Mouse (Mus musculus) midbrain, embryonic 13.5 days (tissue): ENCODE measurements at regions not wholly inside any gene's neighbourhood (a gene's known extent, or its start where the extent isn't known, plus 50 kb on each side); places are given as distances from the start of the nearest gene placed in this dataset.

Source experiments
- ATAC-seq: fragments of 200-750 bp; cut with Nextera tagmentation; 2 replicates; pipeline ENCODE4 v1.8.0; 2017; ENCODE audit warnings: mild to moderate bottlenecking, moderate TSS enrichment, moderate library complexity
- H3K27ac ChIP-seq: fragments of 300-500 bp; sonication (generic); 2 replicates; pipeline ENCODE4 v1.5.1; 2015; ENCODE audit warnings: inconsistent platforms, mild to moderate bottlenecking, moderate library complexity
- H3K27me3 ChIP-seq: fragments of 300-500 bp; sonication (generic); 2 replicates; pipeline ENCODE4 v1.6.1; 2015; ENCODE audit warnings: mild to moderate bottlenecking, inconsistent platforms
- H3K36me3 ChIP-seq: fragments of 300-500 bp; sonication (generic); 2 replicates; pipeline ENCODE4 v1.6.1; 2015; ENCODE audit warnings: mild to moderate bottlenecking, inconsistent platforms
- H3K4me1 ChIP-seq: fragments of 300-500 bp; sonication (generic); replicated peaks from 2 replicates; pipeline ENCODE4 v1.6.1; 2015; ENCODE audit warnings: inconsistent platforms
- H3K4me2 ChIP-seq: fragments of 300-500 bp; sonication (generic); replicated peaks from 2 replicates; pipeline ENCODE4 v1.6.1; 2015; ENCODE audit warnings: moderate library complexity, mild to moderate bottlenecking, inconsistent platforms
- H3K4me3 ChIP-seq: fragments of 300-500 bp; sonication (generic); replicated peaks from 2 replicates; pipeline ENCODE4 v1.5.1; 2015; ENCODE audit warnings: mild to moderate bottlenecking, inconsistent platforms
- H3K9ac ChIP-seq: fragments of 300-500 bp; sonication (generic); replicated peaks from 2 replicates; pipeline ENCODE4 v1.6.1; 2015; ENCODE audit warnings: mild to moderate bottlenecking, inconsistent platforms
- H3K9me3 ChIP-seq: fragments of 300-500 bp; sonication (generic); 2 replicates; pipeline ENCODE4 v1.6.1; 2016; ENCODE audit warnings: mild to moderate bottlenecking, inconsistent platforms
- WGBS: fragments of 180-500 bp; shearing (Covaris S2); methylation state at CpG from one replicate; pipeline ENCODE4 v1.1.7; 2015; 5-methylcytosine and 5-hydroxymethylcytosine counted together

DNA sequence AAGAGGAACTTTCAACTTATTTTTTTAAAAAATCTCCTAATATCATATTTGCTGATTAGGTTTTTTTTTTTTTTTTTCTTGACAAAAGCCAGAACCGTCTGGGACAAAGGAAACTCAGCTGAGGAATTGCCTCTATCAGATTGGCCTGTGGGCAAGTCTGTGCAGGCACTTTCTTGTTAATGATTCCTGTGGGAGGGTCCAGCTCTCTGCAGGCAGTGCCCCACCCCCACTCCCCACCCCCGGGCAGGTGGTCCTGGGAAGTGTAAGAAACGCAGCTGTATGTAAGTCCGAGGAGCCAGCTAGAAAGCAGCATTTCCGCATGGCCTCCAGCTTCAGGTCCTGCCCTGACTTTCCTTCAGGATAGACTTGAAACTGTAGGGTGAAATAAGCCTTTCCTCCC is 377.7 kb downstream of the Sox2 start:
- Histone ChIP-seq H3K27ac (no peak overlapping the region), H3K9ac (no peak overlapping the region), H3K4me3 (no peak overlapping the region), H3K4me2 (no peak overlapping the region), H3K27me3 (no peaks in the 10 kb centered on the region), H3K9me3 (no peaks in the 10 kb centered on the region), H3K4me1 (peaks cover 4% of the 10 kb centered on the region; the same call in 1 of the 2 replicates), H3K36me3 (no peaks in the 10 kb centered on the region)
- 12% methylated on average over 5 of the region's 5 CpGs for WGBS
- ATAC-seq: peak; percentile 30; the same call in 1 of the 2 replicates

DNA sequence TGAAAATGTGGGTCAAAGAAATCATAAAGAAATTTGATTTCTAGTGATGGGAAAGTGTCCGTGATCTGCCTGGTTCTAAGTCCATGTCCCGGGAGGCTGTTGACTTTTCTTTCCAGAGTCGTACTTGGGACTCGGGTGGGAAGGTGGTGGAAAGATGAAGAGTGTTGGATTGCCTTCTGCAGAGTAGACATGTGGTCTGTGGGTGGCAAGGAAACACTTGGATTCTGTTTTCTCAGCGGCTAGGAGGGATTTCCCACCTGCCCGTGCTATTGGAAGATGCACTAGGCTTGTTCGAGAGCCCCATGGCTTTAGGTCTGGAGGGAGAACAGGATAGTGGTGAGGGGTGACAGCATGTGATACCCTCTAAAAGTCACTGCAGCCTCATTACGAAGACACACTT is 379.7 kb downstream of the Sox2 start:
- no peaks in the 10 kb centered on the region for H3K36me3 ChIP-seq
- WGBS: 91% methylated on average over 8 of the region's 8 CpGs
- peaks cover 4% of the 10 kb centered on the region; the same call in 1 of the 2 replicates for H3K4me1 ChIP-seq
- H3K4me2 ChIP-seq: no peak overlapping the region
- no peaks in the 10 kb centered on the region for H3K27me3 ChIP-seq
- H3K9me3 ChIP-seq: no peaks in the 10 kb centered on the region
- H3K4me3 ChIP-seq: no peak overlapping the region
- no peak overlapping the region for H3K9ac ChIP-seq
- H3K27ac ChIP-seq: no peak overlapping the region
- no peak for ATAC-seq

DNA sequence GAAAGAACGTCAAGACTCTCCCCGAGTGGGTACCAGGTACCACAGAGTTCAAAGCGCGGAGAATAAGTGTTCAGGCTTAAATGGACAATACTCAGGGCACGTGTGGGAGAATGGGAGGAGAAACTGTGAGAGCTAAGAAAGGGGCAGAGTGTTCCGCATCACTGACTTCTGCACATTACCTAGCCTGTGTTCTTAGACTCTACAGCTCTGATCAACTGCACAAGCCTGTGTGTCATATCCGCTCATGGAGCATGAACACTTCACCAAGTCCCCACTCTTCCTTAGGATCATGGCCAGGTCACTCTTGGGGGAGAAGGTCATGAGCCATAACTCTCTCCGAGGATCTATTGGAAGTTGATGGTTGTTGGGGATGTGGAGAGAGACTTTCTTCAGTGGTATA is 383.4 kb downstream of the Sox2 start:
- no peak overlapping the region for H3K9ac ChIP-seq
- H3K4me3 ChIP-seq: no peak overlapping the region
- H3K36me3 ChIP-seq: no peaks in the 10 kb centered on the region
- no peaks in the 10 kb centered on the region for H3K4me1 ChIP-seq
- no peaks in the 10 kb centered on the region for H3K27me3 ChIP-seq
- H3K9me3 ChIP-seq: no peaks in the 10 kb centered on the region
- no peak overlapping the region for H3K27ac ChIP-seq
- ATAC-seq: no peak
- WGBS: 71% methylated on average over 8 of the region's 8 CpGs
- H3K4me2 ChIP-seq: no peak overlapping the region

DNA sequence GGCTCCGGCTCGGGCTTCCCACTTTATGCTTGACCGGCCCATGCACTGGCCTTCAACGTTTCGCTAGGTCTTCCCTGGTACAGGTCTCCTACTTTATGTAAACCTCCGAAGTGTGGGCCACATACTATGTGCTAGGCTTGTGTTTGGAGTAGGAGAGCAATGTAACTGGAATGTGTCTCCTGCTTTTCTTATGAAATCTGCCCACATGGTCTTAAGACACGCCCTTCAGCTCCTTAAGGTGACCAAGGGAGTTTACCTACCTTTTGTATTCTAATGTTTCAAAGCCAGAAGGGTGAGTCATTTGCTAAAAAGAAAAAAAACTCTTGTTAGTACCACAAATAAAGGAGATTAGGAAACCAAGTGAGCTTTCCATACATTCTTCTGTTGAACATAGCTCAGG is 385.0 kb downstream of the Sox2 start:
- Histone ChIP-seq H3K36me3 (no peaks in the 10 kb centered on the region), H3K27me3 (no peaks in the 10 kb centered on the region), H3K4me3 (no peak overlapping the region), H3K4me2 (no peak overlapping the region), H3K9ac (no peak overlapping the region), H3K9me3 (no peaks in the 10 kb centered on the region), H3K4me1 (no peaks in the 10 kb centered on the region), H3K27ac (no peak overlapping the region)
- WGBS: 80% methylated on average over 7 of the region's 7 CpGs
- ATAC-seq: no peak

DNA sequence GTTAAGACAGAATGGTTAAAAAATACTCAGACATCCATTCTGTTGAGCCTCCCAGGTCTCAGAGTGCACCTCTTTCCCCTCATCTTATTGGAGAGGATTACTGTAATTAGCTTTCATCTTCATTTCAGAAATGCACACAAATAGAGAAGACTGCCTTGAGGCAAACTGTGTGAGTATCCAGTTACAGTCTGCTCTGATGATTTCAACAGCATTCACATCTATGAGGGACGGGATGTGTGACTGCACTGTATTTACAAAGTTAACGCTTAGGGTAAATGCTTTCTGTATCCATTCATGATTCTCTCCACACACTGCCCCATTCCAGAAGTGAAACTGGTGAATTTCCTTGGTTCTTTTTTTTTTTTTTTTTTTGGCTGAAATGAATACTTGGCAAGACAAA is 393.5 kb downstream of the Sox2 start:
- Histone ChIP-seq H3K4me3 (no peak overlapping the region), H3K9me3 (no peaks in the 10 kb centered on the region), H3K36me3 (no peaks in the 10 kb centered on the region), H3K4me1 (no peaks in the 10 kb centered on the region), H3K4me2 (no peak overlapping the region), H3K9ac (no peak overlapping the region), H3K27me3 (no peaks in the 10 kb centered on the region), H3K27ac (no peak overlapping the region)
- 76% methylated on average over 2 of the region's 2 CpGs for WGBS
- no peak for ATAC-seq

DNA sequence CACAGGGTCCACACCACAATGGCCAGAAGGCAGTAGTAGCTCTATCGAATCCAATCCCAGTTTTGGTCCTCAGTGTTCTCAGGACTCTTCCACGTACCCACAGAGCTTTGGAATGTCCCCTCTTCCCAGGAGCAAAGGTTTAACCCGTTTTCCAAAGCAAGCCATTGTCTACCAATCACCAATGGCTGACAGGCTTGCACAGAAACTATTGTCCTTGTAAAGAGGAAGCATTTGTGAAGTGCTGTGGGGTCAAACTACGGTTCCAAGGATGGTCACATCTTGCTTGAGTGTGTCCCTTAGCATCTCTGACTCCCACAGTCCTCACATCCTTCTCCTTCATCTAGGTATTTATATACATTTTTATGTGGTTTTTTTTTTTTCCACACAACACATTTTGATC is 409.2 kb downstream of the Sox2 start:
- 14% methylated on average over 4 of the region's 4 CpGs for WGBS
- H3K27me3 ChIP-seq: no peaks in the 10 kb centered on the region
- H3K9me3 ChIP-seq: no peaks in the 10 kb centered on the region
- H3K4me1 ChIP-seq: peaks cover 18% of the 10 kb centered on the region
- H3K9ac ChIP-seq: no peak overlapping the region
- H3K27ac ChIP-seq: no peak overlapping the region
- ATAC-seq: no peak
- H3K4me2 ChIP-seq: no peak overlapping the region
- no peaks in the 10 kb centered on the region for H3K36me3 ChIP-seq
- H3K4me3 ChIP-seq: no peak overlapping the region

DNA sequence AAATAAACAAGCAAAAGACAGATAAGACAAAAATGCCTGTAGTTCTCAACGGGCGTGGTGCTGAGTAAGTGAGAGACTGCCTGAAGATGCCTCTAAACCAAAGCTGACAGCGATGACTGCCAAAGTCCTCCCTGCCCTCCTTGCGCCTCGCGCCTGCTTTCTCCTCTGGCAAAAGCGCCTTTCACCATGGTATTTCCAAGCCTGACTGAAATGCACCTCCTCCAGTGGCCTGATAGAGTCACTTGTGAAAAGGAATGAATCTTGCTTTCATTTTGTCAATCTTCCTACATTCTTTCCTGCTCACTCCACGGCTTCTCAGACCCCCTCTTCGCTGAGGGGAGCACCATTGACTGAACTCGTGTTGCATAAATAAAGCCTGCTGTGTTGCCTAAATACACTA is 409.8 kb downstream of the Sox2 start:
- Histone ChIP-seq H3K36me3 (no peaks in the 10 kb centered on the region), H3K27ac (0 out of 2 replicates have a peak overlapping the region, but pooled peaks have one; percentile 20), H3K4me3 (no peak overlapping the region), H3K4me2 (peak overlapping the region; percentile 21; the same call in 1 of the 2 replicates), H3K27me3 (no peaks in the 10 kb centered on the region), H3K9ac (no peak overlapping the region), H3K9me3 (no peaks in the 10 kb centered on the region), H3K4me1 (peaks cover 18% of the 10 kb centered on the region)
- WGBS: 14% methylated on average over 10 of the region's 10 CpGs
- no peak for ATAC-seq

DNA sequence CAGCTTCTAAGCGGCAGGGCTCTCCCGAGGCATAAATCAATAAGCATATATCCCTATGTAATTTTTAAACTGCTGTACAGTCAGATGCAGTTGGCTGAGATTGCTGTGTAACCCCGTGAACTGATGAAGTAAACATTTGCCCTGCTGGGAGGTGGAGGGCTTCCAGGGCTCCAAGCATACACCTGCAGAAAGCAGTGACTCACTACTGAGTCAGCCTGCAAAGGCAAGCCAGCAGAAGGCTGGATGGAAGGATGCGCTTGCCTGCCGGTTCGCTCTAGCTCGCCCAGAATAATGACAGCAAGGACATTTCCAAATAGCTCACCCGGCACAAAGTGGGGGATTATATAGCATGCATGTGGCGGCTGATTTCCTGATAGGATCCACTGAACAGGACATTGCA is 416.6 kb downstream of the Sox2 start:
- Histone ChIP-seq H3K27me3 (no peaks in the 10 kb centered on the region), H3K4me1 (0 out of 2 replicates have a peak, but pooled peaks cover 5% of the 10 kb centered on the region), H3K9ac (no peak overlapping the region), H3K36me3 (no peaks in the 10 kb centered on the region), H3K27ac (no peak overlapping the region), H3K4me2 (no peak overlapping the region), H3K9me3 (no peaks in the 10 kb centered on the region), H3K4me3 (no peak overlapping the region)
- 0 out of 2 replicates have a peak, but pooled peaks have one; percentile 43 for ATAC-seq
- 38% methylated on average over 9 of the region's 9 CpGs for WGBS

DNA sequence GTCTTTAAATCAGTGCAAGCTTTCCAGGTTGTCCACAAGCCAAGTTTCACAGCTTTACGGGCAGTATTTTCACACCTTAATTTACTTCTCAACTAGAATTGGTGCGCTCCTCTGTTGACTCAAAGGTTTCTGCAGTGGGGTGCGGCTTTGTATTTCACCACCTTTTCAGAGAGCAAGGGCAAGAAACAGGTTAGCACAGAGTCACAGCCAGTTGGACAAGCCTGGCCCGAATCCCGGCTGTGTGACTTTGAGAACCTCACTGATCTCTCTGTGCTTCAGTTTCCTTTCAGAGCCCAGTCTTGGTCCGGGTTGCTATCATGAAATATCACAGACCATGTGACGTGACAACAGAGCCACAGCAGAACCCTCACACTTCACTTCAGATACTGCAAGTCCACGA is 418.4 kb downstream of the Sox2 start:
- ATAC-seq: no peak
- Histone ChIP-seq H3K9ac (no peak overlapping the region), H3K27ac (no peak overlapping the region), H3K4me3 (no peak overlapping the region), H3K4me2 (no peak overlapping the region), H3K27me3 (no peaks in the 10 kb centered on the region), H3K36me3 (no peaks in the 10 kb centered on the region), H3K4me1 (0 out of 2 replicates have a peak, but pooled peaks cover 5% of the 10 kb centered on the region), H3K9me3 (no peaks in the 10 kb centered on the region)
- WGBS: 97% methylated on average over 8 of the region's 8 CpGs

DNA sequence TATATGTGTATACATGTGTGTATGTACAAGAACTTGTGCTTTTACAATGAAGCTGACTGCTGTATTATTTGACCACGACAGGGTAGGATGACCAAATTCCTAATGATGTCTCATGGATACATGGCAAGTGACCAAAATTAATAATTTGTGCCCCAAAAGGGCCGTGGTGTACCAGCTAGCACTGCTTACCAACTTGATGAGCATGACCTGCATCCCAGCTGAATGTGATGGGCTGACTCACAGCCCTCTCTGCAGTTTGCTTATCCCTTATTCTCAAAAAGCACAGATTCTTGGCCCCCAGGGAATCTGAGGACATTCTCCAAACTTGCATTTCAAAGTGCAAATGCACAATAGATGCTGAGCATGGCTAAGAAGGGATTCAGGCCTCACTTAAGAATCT is 420.8 kb downstream of the Sox2 start:
- Histone ChIP-seq H3K9ac (no peak overlapping the region), H3K4me2 (no peak overlapping the region), H3K36me3 (no peaks in the 10 kb centered on the region), H3K27ac (no peak overlapping the region), H3K4me1 (0 out of 2 replicates have a peak, but pooled peaks cover 5% of the 10 kb centered on the region), H3K9me3 (no peaks in the 10 kb centered on the region), H3K4me3 (no peak overlapping the region), H3K27me3 (no peaks in the 10 kb centered on the region)
- ATAC-seq: no peak
- WGBS: 91% methylated on average over 2 of the region's 2 CpGs

DNA sequence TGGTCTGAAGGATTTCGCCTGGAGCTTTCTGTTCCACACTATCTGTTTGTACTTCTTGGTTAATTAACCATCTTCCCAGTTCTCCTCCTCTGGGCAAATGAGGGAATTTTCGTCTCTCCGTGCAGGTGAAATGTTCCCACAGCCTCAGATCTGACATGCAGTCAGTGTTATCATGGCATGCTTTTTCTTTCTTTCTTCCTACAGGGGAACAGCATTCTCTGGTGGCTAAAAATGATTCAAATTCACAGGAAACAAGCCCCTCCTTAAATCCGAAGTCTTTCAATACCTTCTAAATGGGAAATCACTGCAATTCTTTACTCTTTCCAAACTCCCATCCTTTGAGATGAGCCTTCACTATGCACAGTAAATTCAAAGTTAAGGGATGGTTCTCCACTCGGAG is 429.7 kb downstream of the Sox2 start:
- Histone ChIP-seq H3K4me2 (no peak overlapping the region), H3K9ac (no peak overlapping the region), H3K9me3 (no peaks in the 10 kb centered on the region), H3K36me3 (no peaks in the 10 kb centered on the region), H3K27me3 (no peaks in the 10 kb centered on the region), H3K4me1 (peaks cover 15% of the 10 kb centered on the region), H3K4me3 (no peak overlapping the region), H3K27ac (no peak overlapping the region)
- WGBS: 62% methylated on average over 5 of the region's 5 CpGs
- ATAC-seq: no peak

DNA sequence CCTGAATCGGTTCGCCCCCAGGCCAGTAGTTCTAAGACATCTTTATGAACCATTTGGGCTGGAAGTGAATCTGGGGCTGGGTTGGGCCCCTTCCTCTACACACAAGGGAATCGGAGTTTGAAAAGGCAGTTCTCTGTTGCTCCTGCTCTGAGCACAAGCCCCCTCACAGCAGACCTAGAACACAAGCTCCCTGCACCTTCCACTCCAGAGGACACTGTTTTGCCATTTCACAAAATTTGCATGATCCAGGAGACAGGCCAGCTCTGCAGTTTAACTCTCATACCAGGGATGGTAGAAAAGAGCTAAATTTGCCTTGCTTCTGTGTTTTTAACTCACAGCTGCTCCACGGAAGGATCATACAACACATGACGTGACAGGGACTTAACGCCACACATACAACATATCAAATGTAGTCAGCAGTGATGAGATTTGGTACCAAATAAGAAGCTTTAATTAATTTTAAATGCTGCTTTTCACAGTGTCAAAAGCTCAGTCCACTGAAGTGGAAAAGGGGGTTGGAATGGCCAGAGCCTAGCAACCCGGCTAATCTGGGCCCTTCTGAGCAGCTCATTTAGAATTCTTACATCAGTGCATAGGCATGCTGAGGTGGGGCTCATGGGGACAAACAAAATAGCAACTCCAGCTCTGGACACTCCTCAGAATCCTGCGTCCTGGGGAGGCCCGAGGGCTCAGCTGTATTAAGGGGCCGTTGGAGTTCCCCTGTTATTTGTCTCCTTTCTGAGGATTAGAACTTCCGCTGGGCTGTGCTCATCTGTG is 434.1 kb downstream of the Sox2 start:
- WGBS: 10% methylated on average over 11 of the region's 11 CpGs
- no peaks in the 10 kb centered on the region for H3K36me3 ChIP-seq
- H3K9ac ChIP-seq: no peak overlapping the region
- no peaks in the 10 kb centered on the region for H3K27me3 ChIP-seq
- peak; percentile 84 for ATAC-seq
- H3K4me3 ChIP-seq: no peak overlapping the region
- H3K27ac ChIP-seq: peak overlapping the region; percentile 77
- H3K9me3 ChIP-seq: no peaks in the 10 kb centered on the region
- H3K4me2 ChIP-seq: no peak overlapping the region
- peaks cover 57% of the 10 kb centered on the region for H3K4me1 ChIP-seq
